ENCODE assay signal across 11 mouse cellular contexts in the genomic region with DNA sequence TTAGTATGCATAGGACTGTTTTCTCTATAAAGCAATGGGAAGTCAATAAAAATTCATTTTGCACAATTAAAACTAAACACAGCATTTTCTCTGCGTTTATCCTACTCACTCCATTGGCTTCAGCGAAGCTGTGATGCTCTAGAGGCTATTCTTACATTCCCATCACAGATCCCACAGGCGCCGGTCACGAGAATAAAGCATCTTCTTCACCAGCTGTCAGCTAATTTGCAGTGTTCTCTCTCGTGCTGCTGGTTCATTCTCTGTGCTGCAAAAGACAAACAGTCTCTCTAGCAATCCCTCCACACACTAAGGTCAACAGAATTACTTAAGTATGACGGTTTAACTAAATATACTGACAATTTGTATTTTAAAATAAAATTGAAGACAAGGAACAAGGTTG. TPM values are rescaled to one million over a fixed set of nuclear protein-coding genes. Genes with fewer than 3 reads are reported as not detected.
DNase-seq lines count a peak whose midpoint lies in the region; ATAC-seq and TF ChIP-seq lines count a peak whose summit lies in the region.
"Had no signal": no experiment of that assay in that cellular context is flagged by ENCODE, and none has a peak within 500 bp of the region (broad histone marks: within the 10 kb centered on the region; RNA-seq: fewer than 3 reads in every experiment).

No protein-coding gene starts in this region.

- WGBS in forebrain, embryonic 16.5 days, result 53% methylated on average over 7 of the region's 7 CpGs
- 48% methylated on average over 7 of the region's 7 CpGs for WGBS in stomach, postnatal 0 days

- ATAC-seq in forebrain, embryonic 16.5 days, result peak; percentile 57
- no peak for ATAC-seq in stomach, postnatal 0 days (ENCODE audit: low FRiP score, low TSS enrichment)
- no peak for ATAC-seq in erythroblast, adult 5-6 weeks (replicated peaks; ENCODE audit: low FRiP score, poor library complexity, severe bottlenecking)

- no peaks in the 10 kb centered on the region for H3K9me3 ChIP-seq in forebrain, embryonic 16.5 days (ENCODE audit: control insufficient read depth, low read length)
- H3K9me3 ChIP-seq in stomach, postnatal 0 days (ENCODE audit: control insufficient read depth, low read length), result no peaks in the 10 kb centered on the region
- H3K9me3 ChIP-seq: embryonic facial prominence, embryonic 15.5 days; heart, embryonic 13.5 days had no signal

- TF ChIP-seq EP300 in stomach, postnatal 0 days (optimal IDR thresholded peaks at IDR 0.05), result no peak

- H3K36me3 ChIP-seq in forebrain, embryonic 16.5 days (ENCODE audit: control insufficient read depth, insufficient read depth), result peaks cover 2% of the 10 kb centered on the region; the same call in 1 of the 2 replicates
- no peaks in the 10 kb centered on the region for H3K36me3 ChIP-seq in stomach, postnatal 0 days (ENCODE audit: control insufficient read depth, insufficient read depth, low read length)

- peaks cover 18% of the 10 kb centered on the region for H3K4me1 ChIP-seq in forebrain, embryonic 16.5 days (replicated peaks; ENCODE audit: control insufficient read depth, insufficient read depth, low read length)
- no peaks in the 10 kb centered on the region for H3K4me1 ChIP-seq in stomach, postnatal 0 days (replicated peaks; ENCODE audit: control insufficient read depth, insufficient read depth)
- H3K4me1 ChIP-seq: embryonic facial prominence, embryonic 15.5 days had no signal

- no peak overlapping the region for H3K4me2 ChIP-seq in forebrain, embryonic 16.5 days (ENCODE audit: low read length)
- H3K4me2 ChIP-seq in stomach, postnatal 0 days (replicated peaks; ENCODE audit: low read depth), result no peak overlapping the region
- H3K4me2 ChIP-seq: embryonic facial prominence, embryonic 15.5 days; heart, embryonic 13.5 days had no signal

- no peak overlapping the region for H3K27ac ChIP-seq in forebrain, embryonic 16.5 days (ENCODE audit: low read length)
- H3K27ac ChIP-seq in stomach, postnatal 0 days (replicated peaks), result no peak overlapping the region
- H3K27ac ChIP-seq: embryonic facial prominence, embryonic 15.5 days; heart, embryonic 13.5 days; liver, embryonic 14.5 days had no signal

- H3K27me3 ChIP-seq in forebrain, embryonic 16.5 days (replicated peaks; ENCODE audit: control insufficient read depth, insufficient read depth, low read length), result no peaks in the 10 kb centered on the region
- no peaks in the 10 kb centered on the region for H3K27me3 ChIP-seq in stomach, postnatal 0 days (ENCODE audit: control insufficient read depth, insufficient read depth, low read length)
- H3K27me3 ChIP-seq: embryonic facial prominence, embryonic 15.5 days; heart, embryonic 13.5 days had no signal

- no peak overlapping the region for H3K4me3 ChIP-seq in forebrain, embryonic 16.5 days (replicated peaks; ENCODE audit: low read length)
- H3K4me3 ChIP-seq in stomach, postnatal 0 days (ENCODE audit: low read depth, low read length), result no peak overlapping the region
- H3K4me3 ChIP-seq: embryonic facial prominence, embryonic 15.5 days; heart, embryonic 13.5 days had no signal

- no peak for TF ChIP-seq CTCF in stomach, postnatal 0 days (IDR thresholded peaks at IDR 0.05; ENCODE audit: low read depth)

- peak; percentile 59 for DNase-seq in cerebellum, adult 9-10 months
- DNase-seq in left cerebral cortex, adult 18-20 months (ENCODE audit: low spot score in 2 of 2), result peak; percentile 48 to 56
- DNase-seq in retina, embryonic 14.5 days (ENCODE audit: low spot score), result peak; percentile 23
- no peak for DNase-seq in stomach, postnatal 0 days (ENCODE audit: low spot score)
- no peak for DNase-seq in gastrocnemius, postnatal 4 days (ENCODE audit: low spot score in 2 of 2)
- DNase-seq: kidney, postnatal 10 days had no signal

- no peak overlapping the region for H3K9ac ChIP-seq in forebrain, embryonic 16.5 days (replicated peaks; ENCODE audit: low read depth, low read length)
- H3K9ac ChIP-seq in stomach, postnatal 0 days (ENCODE audit: low read length), result no peak overlapping the region
- H3K9ac ChIP-seq: embryonic facial prominence, embryonic 15.5 days; heart, embryonic 13.5 days; liver, embryonic 14.5 days had no signal

RNA-seq across cellular contexts. Expression of a gene that starts 8.1 kb away (rescaled TPM):
- polyA plus RNA-seq in forebrain, embryonic 16.5 days (2015; fragmentation: Nextera tagmentation; extraction: Ambion mirVana), result 107 and 108 TPM in 2 replicates
- total RNA-seq in left cerebral cortex, adult 18-20 months (2021), result 100 to 1,000 TPM in 1 of 2 experiments, 10 to 100 TPM in 1; 97.2 to 103 TPM
- 28.8 and 30.4 TPM in 2 replicates for polyA plus RNA-seq in stomach, postnatal 0 days (2015; fragmentation: Nextera tagmentation; extraction: Ambion mirVana)
- total RNA-seq in gastrocnemius, postnatal 4 days (2021), result 10 to 100 TPM; 48.5 to 58.4 TPM
- total RNA-seq in erythroblast, adult 5-6 weeks (2015; ENCODE audit: low replicate concordance), result 8.8 and 11.5 TPM in 2 replicates
- total RNA-seq in erythroblast, adult 5-6 weeks (2017; ENCODE audit: low replicate concordance), result 16.4 and 24.6 TPM in 2 replicates

RNA-seq across cellular contexts. Expression of a gene that starts 41.2 kb away (rescaled TPM):
- 22.4 and 26.0 TPM in 2 replicates for polyA plus RNA-seq in forebrain, embryonic 16.5 days (2015; fragmentation: Nextera tagmentation; extraction: Ambion mirVana)
- 10 to 100 TPM; 29.6 to 30.9 TPM for total RNA-seq in left cerebral cortex, adult 18-20 months (2021)
- 27.4 and 29.4 TPM in 2 replicates for polyA plus RNA-seq in stomach, postnatal 0 days (2015; fragmentation: Nextera tagmentation; extraction: Ambion mirVana)
- 10 to 100 TPM; 20.3 to 22.3 TPM for total RNA-seq in gastrocnemius, postnatal 4 days (2021)
- total RNA-seq in erythroblast, adult 5-6 weeks (2015; ENCODE audit: low replicate concordance), result 2.7 and 5.0 TPM in 2 replicates
- total RNA-seq in erythroblast, adult 5-6 weeks (2017; ENCODE audit: low replicate concordance), result 3.8 and 10.3 TPM in 2 replicates

Comparison
In these comparisons a context has a peak if more than half of its experiments do, and no peak if none do; other contexts are left out.
1. DNase-seq: peak in cerebellum, adult 9-10 months (single experiment), left cerebral cortex, adult 18-20 months (2 of 2) and retina, embryonic 14.5 days (single experiment); none in stomach, postnatal 0 days (single experiment) and gastrocnemius, postnatal 4 days (0 of 2).